Mouse (Mus musculus) lung, adult 2 months (tissue): ENCODE measurements around the gene Ndufa7.

Experiments
- CTCF ChIP-seq: fragments of 200-500 bp; IDR thresholded peaks from 2 replicates; pipeline ENCODE4 v1.5.1; 2011; ENCODE audit warnings: mild to moderate bottlenecking, low read length, control low read depth; ENCODE audit not compliant: insufficient read depth
- POLR2A ChIP-seq: fragments of 200-500 bp; IDR thresholded peaks from 2 replicates; pipeline ENCODE4 v1.6.1; 2011; ENCODE audit warnings: low read depth, mild to moderate bottlenecking, control low read depth, low read length, borderline replicate concordance; ENCODE audit errors: extremely low read depth

DNA sequence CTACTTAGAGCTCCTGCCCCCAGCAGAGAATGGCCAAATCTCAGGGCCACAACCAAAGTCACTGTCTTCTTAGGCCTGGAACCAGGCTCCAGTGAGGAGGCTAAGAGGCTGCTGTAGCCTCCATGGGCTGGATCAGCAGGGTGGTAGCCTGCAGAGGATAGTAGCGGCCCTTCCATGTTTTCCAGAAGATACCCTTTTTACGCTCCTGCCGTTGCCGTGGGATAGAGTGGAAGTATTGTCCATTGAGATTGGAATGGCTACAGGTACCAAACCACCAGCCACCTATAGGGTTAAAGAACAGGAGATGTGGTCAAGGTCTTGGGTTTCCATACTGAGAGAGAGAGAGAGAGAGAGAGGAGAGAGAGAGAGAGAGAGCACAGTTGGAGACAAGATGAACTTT, 49.1 kb upstream of the Ndufa7 start:
- TF ChIP-seq CTCF (no peak), POLR2A (no peak)
